Mouse (Mus musculus): ENCODE data around the gene Kif26b. TPM values are rescaled to one million over a fixed set of nuclear protein-coding genes. Genes with fewer than 3 reads are reported as not detected.

Kif26b gene
- polyA plus RNA-seq, 1 experiment from 2014 or later = 28.6 TPM

DNA sequence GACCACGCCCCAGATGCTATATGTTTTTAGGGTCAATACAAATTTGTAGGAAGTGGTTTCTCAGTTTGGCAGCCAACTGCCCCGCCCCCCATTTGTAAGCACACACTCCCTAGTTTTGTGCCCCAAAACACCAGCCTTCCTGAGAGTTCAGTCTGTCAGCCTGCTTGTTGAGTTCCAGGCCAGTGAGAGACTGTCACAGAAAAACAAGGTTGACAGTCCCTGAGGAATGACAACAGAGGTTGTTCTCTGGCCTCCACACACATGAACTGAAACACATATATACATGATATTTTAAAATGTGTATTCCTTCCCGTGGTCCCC, 365.1 kb downstream of the Kif26b start:
- no peak for ATAC-seq (ENCODE audit: insufficient number of reproducible peaks, insufficient read depth, low FRiP score, low TSS enrichment, low read depth)
- Histone ChIP-seq H3K27me3 (no peaks in the 10 kb centered on the region), H3K9ac (no peak overlapping the region), H3K36me3 (peaks cover 44% of the 10 kb centered on the region), H3K9me3 (no peaks in the 10 kb centered on the region), H3K4me1 (no peaks in the 10 kb centered on the region), H3K4me2 (no peak overlapping the region), H3K27ac (no peak overlapping the region), H3K4me3 (no peak overlapping the region)
- WGBS = 90% methylated on average over 3 of the region's 3 CpGs

DNA sequence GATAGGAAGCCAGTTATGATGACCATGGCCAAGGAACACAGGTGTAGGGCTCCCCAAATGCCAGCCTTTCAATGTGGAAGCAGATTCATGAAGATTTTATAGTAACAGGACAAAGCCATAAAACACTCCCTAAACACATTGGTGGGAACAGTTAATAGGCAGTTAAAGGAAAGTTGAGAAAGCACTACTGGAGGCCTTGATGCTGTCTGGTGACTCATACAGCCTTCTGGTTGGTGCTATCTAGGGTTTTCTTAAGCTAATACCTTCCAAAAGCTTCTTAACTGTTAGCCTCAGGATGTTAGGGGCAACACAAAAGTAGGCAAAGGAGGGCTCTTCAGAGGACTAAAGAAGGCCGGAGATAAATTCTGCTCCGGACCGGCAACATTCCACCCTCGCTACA, 366.7 kb downstream of the Kif26b start:
- Histone ChIP-seq H3K4me2 (no peak overlapping the region), H3K27ac (peak overlapping the region; percentile 4; the same call in 1 of the 2 replicates), H3K9me3 (no peaks in the 10 kb centered on the region), H3K27me3 (no peaks in the 10 kb centered on the region), H3K9ac (no peak overlapping the region), H3K4me1 (no peaks in the 10 kb centered on the region), H3K36me3 (peaks cover 40% of the 10 kb centered on the region), H3K4me3 (no peak overlapping the region)
- 91% methylated on average over 4 of the region's 4 CpGs for WGBS
- ATAC-seq (ENCODE audit: insufficient number of reproducible peaks, insufficient read depth, low FRiP score, low TSS enrichment, low read depth) = no peak

DNA sequence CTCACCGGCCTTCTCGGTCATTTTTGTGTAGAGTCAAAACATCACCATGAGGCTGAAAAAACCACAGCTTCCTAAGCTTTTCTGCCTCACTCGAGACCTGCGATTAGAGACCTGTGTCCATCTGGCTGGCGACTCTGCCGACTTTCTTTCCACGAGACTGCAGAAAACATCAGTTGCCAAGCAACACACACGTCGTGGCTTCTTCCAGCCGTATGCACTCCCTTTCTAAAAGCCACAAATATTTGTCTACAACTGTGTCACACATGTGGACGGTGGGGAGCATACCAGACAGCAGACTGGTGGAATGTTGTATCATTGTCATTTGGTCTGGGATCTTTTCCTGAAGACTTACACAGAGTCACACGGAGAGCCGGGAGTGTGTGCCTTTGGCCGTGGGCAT, 382.0 kb downstream of the Kif26b start:
- no peak overlapping the region for H3K4me2 ChIP-seq
- no peak overlapping the region for H3K4me3 ChIP-seq
- peaks cover 26% of the 10 kb centered on the region for H3K36me3 ChIP-seq
- 43% methylated on average over 14 of the region's 14 CpGs for WGBS
- ATAC-seq (ENCODE audit: insufficient number of reproducible peaks, insufficient read depth, low FRiP score, low TSS enrichment, low read depth) = no peak
- no peak overlapping the region for H3K9ac ChIP-seq
- peaks cover 28% of the 10 kb centered on the region for H3K4me1 ChIP-seq
- no peaks in the 10 kb centered on the region for H3K27me3 ChIP-seq
- H3K27ac ChIP-seq = peak overlapping the region; percentile 36; the same call in 1 of the 2 replicates
- no peaks in the 10 kb centered on the region for H3K9me3 ChIP-seq

DNA sequence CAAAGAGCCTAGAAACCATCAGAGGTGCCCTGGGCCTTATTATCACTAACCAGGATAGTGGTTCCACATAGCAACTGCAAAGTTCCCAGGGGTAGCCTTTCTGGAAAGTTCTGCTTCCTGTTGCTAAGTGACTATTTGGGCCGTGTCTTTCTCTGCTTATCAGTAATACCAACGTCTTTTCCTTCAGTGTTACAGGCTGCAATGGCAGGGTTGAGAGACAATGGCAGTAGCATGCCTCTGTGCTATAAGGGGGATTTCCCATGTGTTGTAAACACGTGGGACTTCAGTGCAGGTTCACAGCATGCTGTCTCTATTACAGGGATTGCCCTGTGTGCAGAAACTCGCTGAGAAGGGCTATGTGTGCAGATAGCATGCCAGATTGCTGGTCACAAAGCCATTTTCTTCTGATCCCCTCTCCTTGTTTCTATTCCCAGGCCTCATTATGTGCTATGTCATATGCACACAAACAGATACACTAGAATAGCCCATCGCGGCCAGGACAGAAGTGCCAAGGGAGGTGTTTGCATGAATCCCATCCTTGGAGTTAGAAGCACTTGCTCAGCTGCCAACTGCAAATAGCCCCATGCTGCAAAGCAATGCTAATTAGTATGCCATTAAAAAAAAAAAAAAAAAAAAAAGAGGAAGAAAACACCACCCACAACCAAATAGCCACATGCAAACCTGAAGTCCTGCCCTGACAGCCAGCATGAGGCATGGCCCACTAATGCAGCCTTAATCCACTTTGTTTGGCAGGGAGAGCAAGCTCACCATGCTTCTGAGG, 384.2 kb downstream of the Kif26b start:
- WGBS = 70% methylated on average over 6 of the region's 6 CpGs
- no peak for ATAC-seq (ENCODE audit: insufficient number of reproducible peaks, insufficient read depth, low FRiP score, low TSS enrichment, low read depth)
- Histone ChIP-seq H3K36me3 (peaks cover 47% of the 10 kb centered on the region), H3K4me1 (peaks cover 35% of the 10 kb centered on the region), H3K4me2 (no peak overlapping the region), H3K27ac (no peak overlapping the region), H3K4me3 (no peak overlapping the region), H3K9me3 (no peaks in the 10 kb centered on the region), H3K27me3 (no peaks in the 10 kb centered on the region), H3K9ac (no peak overlapping the region)

DNA sequence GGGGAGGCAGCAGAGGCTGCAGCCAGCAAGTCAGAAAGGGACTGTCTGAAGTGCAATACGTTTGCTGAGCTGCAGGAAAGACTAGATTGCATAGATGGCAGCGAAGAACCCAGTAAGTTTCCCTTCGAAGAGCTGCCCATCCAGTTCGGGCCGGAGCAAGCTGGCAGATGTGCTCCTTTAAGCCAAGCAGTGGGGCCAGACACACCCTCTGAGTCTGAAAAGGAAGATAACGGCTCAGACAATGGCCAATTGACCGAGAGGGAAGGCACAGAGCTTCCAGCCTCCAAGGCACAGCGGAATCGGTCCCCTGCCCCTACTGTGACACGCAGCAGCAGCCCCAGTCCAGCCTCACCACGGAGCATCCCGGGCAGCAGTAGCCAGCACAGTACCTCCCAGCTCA, 386.1 kb downstream of the Kif26b start:
- Histone ChIP-seq H3K9me3 (no peaks in the 10 kb centered on the region), H3K4me2 (no peak overlapping the region), H3K27me3 (no peaks in the 10 kb centered on the region), H3K36me3 (peaks cover 65% of the 10 kb centered on the region), H3K27ac (peak overlapping the region; percentile 22; the same call in 1 of the 2 replicates), H3K4me3 (no peak overlapping the region), H3K9ac (no peak overlapping the region), H3K4me1 (peaks cover 29% of the 10 kb centered on the region)
- ATAC-seq (ENCODE audit: insufficient number of reproducible peaks, insufficient read depth, low FRiP score, low TSS enrichment, low read depth) = no peak
- 59% methylated on average over 12 of the region's 12 CpGs for WGBS

DNA sequence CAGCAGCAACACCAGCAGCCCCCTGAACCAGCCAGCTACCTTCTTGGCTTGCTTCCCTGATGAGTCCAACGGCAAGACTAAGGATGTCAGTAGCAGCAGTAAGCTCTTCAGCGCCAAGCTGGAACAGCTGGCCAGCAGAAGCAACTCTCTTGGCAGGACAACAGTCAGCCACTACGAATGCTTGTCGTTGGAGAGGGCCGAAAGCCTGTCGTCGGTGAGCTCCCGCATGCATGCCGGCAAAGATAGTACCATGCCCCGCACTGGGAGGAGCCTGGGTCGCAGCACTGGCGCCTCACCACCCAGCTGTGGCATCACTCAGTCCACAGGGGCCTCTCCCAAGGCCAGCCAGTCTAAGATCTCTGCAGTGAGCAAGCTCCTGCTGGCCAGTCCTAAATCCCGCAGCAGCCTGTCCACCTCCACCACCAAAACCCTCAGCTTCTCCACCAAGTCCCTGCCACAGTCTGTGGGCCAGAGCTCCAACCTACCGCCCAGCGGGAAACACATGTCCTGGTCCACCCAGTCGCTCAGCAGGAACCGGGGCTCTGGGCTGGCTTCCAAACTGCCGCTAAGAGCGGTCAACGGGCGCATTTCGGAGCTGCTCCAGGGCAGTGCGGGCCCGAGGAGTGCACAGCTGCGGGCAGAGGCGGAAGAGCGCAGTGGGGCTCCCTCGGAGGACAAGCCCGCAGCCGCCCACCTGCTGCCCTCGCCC, 388.4 kb downstream of the Kif26b start:
- Histone ChIP-seq H3K4me3 (no peak overlapping the region), H3K36me3 (peaks cover 85% of the 10 kb centered on the region), H3K27ac (no peak overlapping the region; the same call in 1 of the 2 replicates), H3K27me3 (no peaks in the 10 kb centered on the region), H3K9ac (no peak overlapping the region), H3K9me3 (no peaks in the 10 kb centered on the region), H3K4me2 (no peak overlapping the region), H3K4me1 (peaks cover 14% of the 10 kb centered on the region)
- WGBS = 61% methylated on average over 31 of the region's 31 CpGs
- 0 out of 2 replicates have a peak, but pooled peaks have one; percentile 11 for ATAC-seq (ENCODE audit: insufficient number of reproducible peaks, insufficient read depth, low FRiP score, low TSS enrichment, low read depth)

DNA sequence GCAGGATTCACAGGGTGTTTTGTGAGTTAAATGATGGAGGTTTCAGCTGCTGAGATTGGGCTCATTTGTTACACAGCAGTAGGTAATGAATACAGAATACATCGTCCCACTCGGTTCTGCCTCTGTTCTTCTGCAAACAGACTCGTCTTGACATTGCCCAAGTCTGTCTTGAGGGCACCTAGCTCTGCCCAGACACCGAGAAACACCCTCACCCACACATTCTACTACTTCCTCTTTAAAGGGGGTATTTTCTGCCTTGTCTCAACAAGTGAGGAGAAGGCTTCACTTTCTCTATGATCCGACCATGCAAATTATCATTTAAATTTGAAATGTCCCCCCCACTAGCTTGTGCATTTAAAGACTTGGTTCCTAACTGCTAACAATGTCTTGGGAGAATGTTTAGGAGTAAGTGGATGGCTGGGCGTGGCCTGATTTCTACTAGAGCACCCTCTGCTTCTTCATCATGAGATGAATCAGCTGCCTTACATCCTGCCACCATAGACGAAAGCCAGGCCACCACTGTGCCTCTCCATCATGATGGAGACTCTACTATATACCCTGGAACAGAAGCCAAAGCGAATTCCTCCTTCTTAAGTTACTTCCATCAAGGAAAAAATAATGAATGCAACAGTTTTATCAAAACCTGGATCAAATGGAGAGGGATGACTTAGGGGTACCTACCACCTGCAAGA, 395.7 kb downstream of the Kif26b start:
- Histone ChIP-seq H3K9ac (no peak overlapping the region), H3K4me1 (no peaks in the 10 kb centered on the region), H3K4me2 (no peak overlapping the region), H3K9me3 (no peaks in the 10 kb centered on the region), H3K27ac (no peak overlapping the region), H3K36me3 (peaks cover 73% of the 10 kb centered on the region), H3K4me3 (no peak overlapping the region), H3K27me3 (no peaks in the 10 kb centered on the region)
- no peak for ATAC-seq (ENCODE audit: insufficient number of reproducible peaks, insufficient read depth, low FRiP score, low TSS enrichment, low read depth)
- 85% methylated on average over 8 of the region's 8 CpGs for WGBS

DNA sequence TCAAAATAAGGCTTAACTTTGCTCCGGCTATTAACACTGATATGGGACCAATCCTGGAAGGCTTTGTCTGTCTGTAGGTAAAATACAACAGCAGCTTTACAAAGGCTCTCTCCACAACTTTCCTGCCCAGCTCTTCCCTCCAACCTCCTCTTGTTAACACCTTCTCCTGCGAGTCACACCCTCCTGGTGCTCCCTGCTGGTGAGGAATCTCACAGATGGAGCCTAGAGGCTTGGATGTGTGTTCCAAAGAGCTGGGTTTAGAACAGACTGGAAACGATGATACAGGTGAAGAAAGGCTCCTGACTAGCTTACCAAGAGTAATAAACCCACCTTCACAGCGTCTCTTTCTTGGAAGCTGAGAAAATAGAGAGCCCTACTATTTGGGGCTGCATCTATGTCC, 400.6 kb downstream of the Kif26b start:
- Histone ChIP-seq H3K9me3 (no peaks in the 10 kb centered on the region), H3K27ac (no peak overlapping the region), H3K4me2 (no peak overlapping the region), H3K9ac (no peak overlapping the region), H3K27me3 (no peaks in the 10 kb centered on the region), H3K4me1 (no peaks in the 10 kb centered on the region; the same call in 1 of the 2 replicates), H3K4me3 (no peak overlapping the region), H3K36me3 (peaks cover 80% of the 10 kb centered on the region)
- ATAC-seq (ENCODE audit: insufficient number of reproducible peaks, insufficient read depth, low FRiP score, low TSS enrichment, low read depth) = no peak
- WGBS = 71% methylated on average over 4 of the region's 4 CpGs

DNA sequence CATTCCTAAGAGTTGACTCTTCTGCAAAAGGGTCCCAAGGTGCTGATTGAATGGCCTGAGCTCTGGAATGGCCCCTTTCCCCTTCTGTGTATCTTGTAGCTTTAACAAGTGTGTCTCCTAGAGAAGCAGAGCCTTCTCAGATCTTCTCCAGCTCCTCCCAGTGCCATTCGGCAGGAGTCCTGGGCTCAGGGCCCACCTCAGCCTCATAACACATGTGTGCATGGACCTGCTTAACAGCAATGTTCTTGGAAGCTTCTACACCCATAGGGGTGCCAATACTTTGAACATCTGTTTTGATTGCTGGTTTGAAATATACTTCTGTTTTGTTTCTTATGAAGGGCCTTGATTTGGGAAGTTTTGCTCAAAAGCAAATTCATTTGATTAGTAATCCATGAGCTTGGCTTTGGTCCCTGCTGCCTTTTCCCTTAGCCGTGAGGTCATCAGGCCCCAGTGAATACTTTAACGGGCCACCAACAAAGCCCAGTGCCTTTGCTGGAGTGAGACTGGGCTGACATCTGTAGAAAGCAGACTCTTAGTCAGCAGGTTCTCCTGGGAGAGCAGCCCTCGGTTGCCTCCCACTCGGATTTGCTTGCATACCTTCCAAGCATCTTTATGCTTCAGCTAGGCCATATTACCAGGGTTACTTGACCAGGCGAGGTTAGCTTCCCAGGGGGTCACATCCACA, 405.2 kb downstream of the Kif26b start:
- Histone ChIP-seq H3K4me3 (no peak overlapping the region), H3K27ac (0 out of 2 replicates have a peak overlapping the region, but pooled peaks have one; percentile 1), H3K9ac (no peak overlapping the region), H3K9me3 (no peaks in the 10 kb centered on the region), H3K4me1 (peaks cover 27% of the 10 kb centered on the region), H3K36me3 (peaks cover 55% of the 10 kb centered on the region), H3K27me3 (no peaks in the 10 kb centered on the region), H3K4me2 (no peak overlapping the region)
- ATAC-seq (ENCODE audit: insufficient number of reproducible peaks, insufficient read depth, low FRiP score, low TSS enrichment, low read depth) = no peak
- WGBS = 72% methylated on average over 6 of the region's 6 CpGs

DNA sequence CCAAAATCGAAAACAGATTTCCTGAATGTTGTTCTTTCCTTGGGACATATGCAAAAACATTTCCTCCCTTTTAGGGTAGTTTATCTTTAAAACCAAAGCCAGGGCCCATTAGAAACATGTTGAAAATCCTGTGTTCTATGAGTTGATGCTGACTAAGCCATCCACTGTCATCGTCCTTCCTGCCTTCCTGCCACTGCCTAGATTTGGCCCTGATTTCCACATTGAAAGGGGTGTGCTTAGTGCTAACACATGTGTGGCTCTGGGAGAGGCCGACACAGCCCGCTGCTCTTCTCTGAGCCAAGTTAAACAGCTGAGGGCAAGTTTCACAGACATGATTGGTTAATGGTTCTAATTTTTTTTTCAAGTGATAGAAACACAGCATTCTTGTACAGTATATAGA, 407.5 kb downstream of the Kif26b start:
- peaks cover 32% of the 10 kb centered on the region for H3K4me1 ChIP-seq
- ATAC-seq (ENCODE audit: insufficient number of reproducible peaks, insufficient read depth, low FRiP score, low TSS enrichment, low read depth) = no peak
- peaks cover 33% of the 10 kb centered on the region for H3K36me3 ChIP-seq
- H3K27me3 ChIP-seq = no peaks in the 10 kb centered on the region
- H3K9me3 ChIP-seq = no peaks in the 10 kb centered on the region
- no peak overlapping the region for H3K4me3 ChIP-seq
- no peak overlapping the region for H3K9ac ChIP-seq
- H3K4me2 ChIP-seq = no peak overlapping the region
- 21% methylated on average over 4 of the region's 4 CpGs for WGBS
- peak overlapping the region; percentile 88; the same call in 1 of the 2 replicates for H3K27ac ChIP-seq

DNA sequence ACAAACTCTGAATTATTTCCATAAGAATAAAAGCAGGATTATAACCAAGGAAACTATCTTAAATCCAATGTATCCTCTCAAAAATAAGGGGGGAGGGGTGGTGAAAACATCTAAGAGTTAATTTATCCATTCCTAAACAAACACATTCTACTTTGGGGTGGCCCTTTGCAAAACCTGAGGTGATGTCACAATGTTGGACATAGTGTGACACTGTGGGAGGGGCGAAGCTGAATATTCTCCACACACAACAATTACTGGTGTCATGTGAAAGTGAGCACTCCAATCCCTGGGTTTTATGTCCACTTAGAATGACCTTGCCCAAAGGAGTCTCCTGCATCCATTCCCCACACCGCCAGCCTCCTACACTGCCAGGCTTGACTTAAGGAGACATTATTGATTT, 408.1 kb downstream of the Kif26b start:
- H3K9me3 ChIP-seq = no peaks in the 10 kb centered on the region
- H3K4me1 ChIP-seq = peaks cover 33% of the 10 kb centered on the region
- 0 out of 2 replicates have a peak overlapping the region, but pooled peaks have one; percentile 9 for H3K27ac ChIP-seq
- no peaks in the 10 kb centered on the region for H3K27me3 ChIP-seq
- H3K9ac ChIP-seq = no peak overlapping the region
- H3K36me3 ChIP-seq = peaks cover 27% of the 10 kb centered on the region
- no peak for ATAC-seq (ENCODE audit: insufficient number of reproducible peaks, insufficient read depth, low FRiP score, low TSS enrichment, low read depth)
- no peak overlapping the region for H3K4me2 ChIP-seq
- H3K4me3 ChIP-seq = no peak overlapping the region
- 85% methylated on average over 2 of the region's 2 CpGs for whole genome bisulfite sequencing

Data from embryonic facial prominence, embryonic 13.5 days (tissue).